ENCODE assay signal across 8 mouse cellular contexts in the genomic region with DNA sequence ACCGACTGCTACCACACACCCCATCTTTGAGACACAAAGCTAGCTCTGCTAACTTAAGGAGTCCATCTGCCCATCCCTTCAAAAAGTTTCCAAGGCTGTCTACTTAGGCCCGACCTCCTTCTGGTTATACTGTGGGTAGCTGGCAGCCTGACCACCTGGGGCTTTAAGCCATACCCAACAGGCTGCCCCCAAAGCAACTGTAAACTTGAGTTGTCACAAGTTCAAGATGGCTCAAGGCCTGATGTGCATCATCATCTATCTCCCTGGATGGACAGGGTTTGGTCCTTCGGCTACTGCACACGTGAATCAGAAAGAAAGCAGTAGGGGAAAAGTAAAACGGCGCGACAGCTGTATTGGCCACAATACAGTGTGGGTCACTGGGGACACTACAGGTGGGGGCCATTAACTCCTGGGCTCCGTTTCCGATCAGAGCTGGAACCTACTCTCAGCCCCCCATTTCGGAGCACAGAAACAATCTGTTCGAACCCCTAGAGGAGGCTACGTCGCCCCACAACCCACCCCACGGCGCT. TPM values are rescaled to one million over a fixed set of nuclear protein-coding genes. Genes with fewer than 3 reads are reported as not detected.
DNase-seq lines count a peak whose midpoint lies in the region; ATAC-seq and TF ChIP-seq lines count a peak whose summit lies in the region.

No protein-coding gene starts in this region.

- H3K9ac ChIP-seq in intestine, embryonic 15.5 days, result peak overlapping the region; percentile 87
- H3K9ac ChIP-seq in neural tube, embryonic 14.5 days (replicated peaks; ENCODE audit: low read depth, low read length), result peak overlapping the region; percentile 94

- H3K9me3 ChIP-seq in intestine, embryonic 15.5 days, result no peaks in the 10 kb centered on the region
- H3K9me3 ChIP-seq in neural tube, embryonic 14.5 days (ENCODE audit: control insufficient read depth, low read length), result no peaks in the 10 kb centered on the region

- no peak for TF ChIP-seq CTCF in left cerebral cortex, adult 2 months (IDR thresholded peaks at IDR 0.05)

- WGBS in intestine, embryonic 15.5 days, result under 1% methylated on average over 15 of the region's 15 CpGs
- WGBS in neural tube, embryonic 14.5 days, result 3% methylated on average over 15 of the region's 15 CpGs

- peak overlapping the region; percentile 79 for H3K4me2 ChIP-seq in intestine, embryonic 15.5 days (replicated peaks)
- peak overlapping the region; percentile 97 for H3K4me2 ChIP-seq in neural tube, embryonic 14.5 days (ENCODE audit: low read depth, low read length)

- H3K4me1 ChIP-seq in intestine, embryonic 15.5 days (replicated peaks), result peaks cover 8% of the 10 kb centered on the region
- peaks cover 13% of the 10 kb centered on the region; the same call in 1 of the 2 replicates for H3K4me1 ChIP-seq in neural tube, embryonic 14.5 days (ENCODE audit: control insufficient read depth, insufficient read depth, low read length)

- intact Hi-C loops in left cerebral cortex, adult 2 months (cut with DNase I), result loop anchor here (10.0 kb wide), 2 partner anchors 455 to 575 kb away; partner anchors contain the start of genes Kctd17 and Sstr3

- no peak for DNase-seq in left cerebral cortex, adult 2 months (ENCODE audit: extremely low spot score in 1 of 2, low spot score in 2 of 2)
- DNase-seq in left cerebral cortex, adult 18-20 months (ENCODE audit: low spot score in 2 of 2), result no peak
- DNase-seq in frontal cortex, postnatal 25 days (ENCODE audit: low spot score in 2 of 2), result no peak
- no peak for DNase-seq in kidney, postnatal 25 days
- no peak for DNase-seq in adrenal gland, postnatal 36 days

- H3K4me3 ChIP-seq in left cerebral cortex, adult 2 months, result peak overlapping the region; percentile 82
- H3K4me3 ChIP-seq in intestine, embryonic 15.5 days (replicated peaks), result peak overlapping the region; percentile 70
- peak overlapping the region; percentile 89 for H3K4me3 ChIP-seq in neural tube, embryonic 14.5 days (ENCODE audit: low read depth, low read length)

- H3K27ac ChIP-seq in left cerebral cortex, adult 2 months, result peak overlapping the region; percentile 100
- H3K27ac ChIP-seq in intestine, embryonic 15.5 days, result peak overlapping the region; percentile 100
- H3K27ac ChIP-seq in neural tube, embryonic 14.5 days (ENCODE audit: low read depth, low read length), result peak overlapping the region; percentile 99

- peaks cover 23% of the 10 kb centered on the region for H3K36me3 ChIP-seq in intestine, embryonic 15.5 days
- H3K36me3 ChIP-seq in neural tube, embryonic 14.5 days (ENCODE audit: control insufficient read depth, insufficient read depth, low read length), result peaks cover 33% of the 10 kb centered on the region

- 0 out of 2 replicates have a peak, but pooled peaks have one; percentile 0 for ATAC-seq in common myeloid progenitor, adult 5-6 weeks (replicated peaks; ENCODE audit: low read depth, poor library complexity, severe bottlenecking)
- peak; percentile 18 for ATAC-seq in intestine, embryonic 15.5 days
- ATAC-seq in neural tube, embryonic 14.5 days (ENCODE audit: low read depth), result no peak; the same call in none of the 2 replicates

- no peaks in the 10 kb centered on the region for H3K27me3 ChIP-seq in intestine, embryonic 15.5 days (replicated peaks)
- no peaks in the 10 kb centered on the region for H3K27me3 ChIP-seq in neural tube, embryonic 14.5 days (ENCODE audit: control insufficient read depth, insufficient read depth, low read length)

RNA-seq across cellular contexts. Expression of gene Eif3d, which starts 0.6 kb away (rescaled TPM):
- total RNA-seq in left cerebral cortex, adult 2 months (2021), result 100 to 1,000 TPM; 101 to 102 TPM
- 100 to 1,000 TPM; 101 to 102 TPM for total RNA-seq in left cerebral cortex, adult 18-20 months (2021)
- 259 and 294 TPM in 2 replicates for total RNA-seq in common myeloid progenitor, adult 5-6 weeks (2017)
- polyA plus RNA-seq in intestine, embryonic 15.5 days (2015; fragmentation: Nextera tagmentation; extraction: Ambion mirVana), result 187 and 189 TPM in 2 replicates
- polyA plus RNA-seq in neural tube, embryonic 14.5 days (2014; fragmentation: Nextera tagmentation; extraction: Ambion mirVana), result 177 TPM in 2 replicates
- 100 to 1,000 TPM; 151 to 167 TPM for total RNA-seq in adrenal gland, postnatal 36 days (2021)

RNA-seq across cellular contexts. Expression of gene Foxred2, which starts 13.5 kb away (rescaled TPM):
- 10 to 100 TPM; 10.9 to 11.9 TPM for total RNA-seq in left cerebral cortex, adult 2 months (2021)
- total RNA-seq in left cerebral cortex, adult 18-20 months (2021), result 10 to 100 TPM; 10.6 to 14.0 TPM
- 21.6 TPM in 2 replicates for total RNA-seq in common myeloid progenitor, adult 5-6 weeks (2017)
- 2.5 and 2.6 TPM in 2 replicates for polyA plus RNA-seq in intestine, embryonic 15.5 days (2015; fragmentation: Nextera tagmentation; extraction: Ambion mirVana)
- polyA plus RNA-seq in neural tube, embryonic 14.5 days (2014; fragmentation: Nextera tagmentation; extraction: Ambion mirVana), result 9.0 and 11.2 TPM in 2 replicates
- 1 to 10 TPM; 2.7 TPM for total RNA-seq in adrenal gland, postnatal 36 days (2021)

RNA-seq across cellular contexts. Expression of gene Txn2, which starts 41.2 kb away (rescaled TPM):
- 100 to 1,000 TPM; 139 to 143 TPM for total RNA-seq in left cerebral cortex, adult 2 months (2021)
- total RNA-seq in left cerebral cortex, adult 18-20 months (2021), result 100 to 1,000 TPM; 145 TPM
- 47.2 and 65.4 TPM in 2 replicates for total RNA-seq in common myeloid progenitor, adult 5-6 weeks (2017)
- 314 and 350 TPM in 2 replicates for polyA plus RNA-seq in intestine, embryonic 15.5 days (2015; fragmentation: Nextera tagmentation; extraction: Ambion mirVana)
- polyA plus RNA-seq in neural tube, embryonic 14.5 days (2014; fragmentation: Nextera tagmentation; extraction: Ambion mirVana), result 208 and 212 TPM in 2 replicates
- 100 to 1,000 TPM; 563 to 586 TPM for total RNA-seq in adrenal gland, postnatal 36 days (2021)
